Mouse (Mus musculus) embryonic facial prominence, embryonic 12.5 days (tissue): Measurements from ENCODE around the gene Btbd9. TPM values are rescaled to one million over a fixed set of nuclear protein-coding genes. Genes with fewer than 3 reads are reported as not detected.
"Not testable (repeated sequence)": the region's sequence is repeated elsewhere in the genome, so short reads cannot be mapped to it uniquely, and the experiment has no call there.

ENCODE experiments used
- ATAC-seq: fragments of 200-750 bp; cut with Nextera tagmentation; 2 replicates; pipeline ENCODE4 v1.8.0; 2017; ENCODE audit not compliant: insufficient number of reproducible peaks, insufficient read depth, low FRiP score, low TSS enrichment
- H3K27ac ChIP-seq: fragments of 300-500 bp; sonication (generic); 2 replicates; pipeline ENCODE4 v1.5.1; 2016; ENCODE audit warnings: mild to moderate bottlenecking
- H3K27me3 ChIP-seq: fragments of 300-500 bp; sonication (generic); 2 replicates; pipeline ENCODE4 v1.6.1; 2016; ENCODE audit warnings: mild to moderate bottlenecking, moderate library complexity
- H3K36me3 ChIP-seq: fragments of 300-500 bp; sonication (generic); 2 replicates; pipeline ENCODE4 v1.6.1; 2016; ENCODE audit warnings: mild to moderate bottlenecking
- H3K4me1 ChIP-seq: fragments of 300-500 bp; sonication (generic); 2 replicates; pipeline ENCODE4 v1.6.1; 2016
- H3K4me2 ChIP-seq: fragments of 300-500 bp; sonication (generic); replicated peaks from 2 replicates; pipeline ENCODE4 v1.6.1; 2016; ENCODE audit warnings: mild to moderate bottlenecking, moderate library complexity
- H3K4me3 ChIP-seq: fragments of 300-500 bp; sonication (generic); 2 replicates; pipeline ENCODE4 v1.5.1; 2016; ENCODE audit warnings: mild to moderate bottlenecking
- H3K9ac ChIP-seq: fragments of 300-500 bp; sonication (generic); 2 replicates; pipeline ENCODE4 v1.6.1; 2016; ENCODE audit warnings: mild to moderate bottlenecking, moderate library complexity
- H3K9me3 ChIP-seq: fragments of 300-500 bp; sonication (generic); 2 replicates; pipeline ENCODE4 v1.6.1; 2016; ENCODE audit warnings: mild to moderate bottlenecking, moderate library complexity
- WGBS: fragments of 180-500 bp; shearing (Covaris S2); methylation state at CpG from one replicate; pipeline ENCODE4 v1.1.7; 2016; 5-methylcytosine and 5-hydroxymethylcytosine counted together
- polyA plus RNA-seq: library from polyadenylated mRNA; unstranded; fragments of >200 nt; fragmentation: Nextera tagmentation; extraction: Ambion mirVana; gene quantifications from 2 replicates; pipeline ENCODE4 v1.2.1, GENCODE M21; 2016

Btbd9 gene
- polyA plus RNA-seq, 1 experiment from 2014 or later: 71.6 TPM

- 69% methylated on average over 2 of the region's 2 CpGs for WGBS
- H3K9ac ChIP-seq, ATAC-seq, H3K36me3 ChIP-seq, H3K4me3 ChIP-seq, H3K27ac ChIP-seq, H3K27me3 ChIP-seq, H3K4me1 ChIP-seq, H3K4me2 ChIP-seq, H3K9me3 ChIP-seq: not testable (repeated sequence)
These were observed 57.1 kb downstream of the Btbd9 start for GRCm38 (mm10) chr17:30519172-30519512.

- H3K9me3 ChIP-seq: no peaks in the 10 kb centered on the region
- ATAC-seq: no peak
- WGBS: 80% methylated on average over 8 of the region's 8 CpGs
- no peaks in the 10 kb centered on the region for H3K27me3 ChIP-seq
- peaks cover 8% of the 10 kb centered on the region; the same call in 1 of the 2 replicates for H3K36me3 ChIP-seq
- H3K4me1 ChIP-seq: no peaks in the 10 kb centered on the region
- no peak overlapping the region for H3K9ac ChIP-seq
- H3K4me2 ChIP-seq: no peak overlapping the region
- H3K27ac ChIP-seq: no peak overlapping the region
- H3K4me3 ChIP-seq: no peak overlapping the region
These were observed 57.7 kb downstream of the Btbd9 start for GRCm38 (mm10) chr17:30518431-30519171.

GRCm38 (mm10) chr17:30516580-30517340 lies 59.5 kb downstream of the Btbd9 start:
- Histone ChIP-seq H3K4me3 (no peak overlapping the region), H3K4me1 (no peaks in the 10 kb centered on the region), H3K9ac (no peak overlapping the region), H3K27ac (no peak overlapping the region), H3K4me2 (no peak overlapping the region), H3K9me3 (no peaks in the 10 kb centered on the region), H3K27me3 (no peaks in the 10 kb centered on the region), H3K36me3 (peaks cover 8% of the 10 kb centered on the region; the same call in 1 of the 2 replicates)
- no peak for ATAC-seq
- WGBS: 93% methylated on average over 10 of the region's 10 CpGs

GRCm38 (mm10) chr17:30515401-30515800 lies 60.9 kb downstream of the Btbd9 start:
- no peaks in the 10 kb centered on the region for H3K4me1 ChIP-seq
- H3K4me2 ChIP-seq: no peak overlapping the region
- ATAC-seq: no peak
- H3K4me3 ChIP-seq: no peak overlapping the region
- no peaks in the 10 kb centered on the region for H3K27me3 ChIP-seq
- no peaks in the 10 kb centered on the region for H3K9me3 ChIP-seq
- H3K9ac ChIP-seq: no peak overlapping the region
- peaks cover 8% of the 10 kb centered on the region; the same call in 1 of the 2 replicates for H3K36me3 ChIP-seq
- WGBS: 92% methylated on average over 8 of the region's 8 CpGs
- H3K27ac ChIP-seq: no peak overlapping the region; the same call in 1 of the 2 replicates

- H3K27me3 ChIP-seq: no peaks in the 10 kb centered on the region
These were observed 63.3 kb downstream of the Btbd9 start for GRCm38 (mm10) chr17:30513034-30513433.

GRCm38 (mm10) chr17:30512531-30512930 lies 63.8 kb downstream of the Btbd9 start:
- no peak overlapping the region for H3K4me3 ChIP-seq
- H3K4me2 ChIP-seq: no peak overlapping the region
- ATAC-seq: no peak
- H3K27me3 ChIP-seq: no peaks in the 10 kb centered on the region
- no peak overlapping the region for H3K9ac ChIP-seq
- no peak overlapping the region for H3K27ac ChIP-seq
- WGBS: 87% methylated on average over 7 of the region's 7 CpGs
- H3K4me1 ChIP-seq: no peaks in the 10 kb centered on the region
- H3K36me3 ChIP-seq: peaks cover 8% of the 10 kb centered on the region; the same call in 1 of the 2 replicates
- H3K9me3 ChIP-seq: no peaks in the 10 kb centered on the region

More at GRCm38 (mm10) chr17:30513034-30513433, 63.3 kb downstream of the Btbd9 start:
- H3K9ac ChIP-seq: no peak overlapping the region
- no peak for ATAC-seq
- 95% methylated on average over 9 of the region's 9 CpGs for WGBS
- H3K4me2 ChIP-seq: no peak overlapping the region
- no peaks in the 10 kb centered on the region for H3K4me1 ChIP-seq
- H3K9me3 ChIP-seq: no peaks in the 10 kb centered on the region
- peaks cover 8% of the 10 kb centered on the region; the same call in 1 of the 2 replicates for H3K36me3 ChIP-seq
- H3K27ac ChIP-seq: no peak overlapping the region
- no peak overlapping the region for H3K4me3 ChIP-seq

GRCm38 (mm10) chr17:30512007-30512406 lies 64.3 kb downstream of the Btbd9 start:
- Histone ChIP-seq H3K36me3 (peaks cover 8% of the 10 kb centered on the region; the same call in 1 of the 2 replicates), H3K4me1 (peaks cover 4% of the 10 kb centered on the region; the same call in 1 of the 2 replicates), H3K4me2 (no peak overlapping the region), H3K27ac (no peak overlapping the region), H3K9me3 (no peaks in the 10 kb centered on the region), H3K9ac (no peak overlapping the region), H3K27me3 (no peaks in the 10 kb centered on the region), H3K4me3 (no peak overlapping the region)
- no peak for ATAC-seq
- WGBS: 70% methylated on average over 4 of the region's 4 CpGs

GRCm38 (mm10) chr17:30511399-30511798 lies 64.9 kb downstream of the Btbd9 start:
- no peaks in the 10 kb centered on the region for H3K9me3 ChIP-seq
- WGBS: 73% methylated on average over 6 of the region's 6 CpGs

GRCm38 (mm10) chr17:30510171-30510570 lies 66.1 kb downstream of the Btbd9 start:
- Histone ChIP-seq H3K27ac (no peak overlapping the region), H3K36me3 (no peaks in the 10 kb centered on the region), H3K4me3 (no peak overlapping the region), H3K9ac (no peak overlapping the region), H3K27me3 (no peaks in the 10 kb centered on the region), H3K9me3 (no peaks in the 10 kb centered on the region), H3K4me2 (no peak overlapping the region), H3K4me1 (peaks cover 4% of the 10 kb centered on the region; the same call in 1 of the 2 replicates)
- WGBS: 73% methylated on average over 6 of the region's 6 CpGs
- ATAC-seq: no peak

More at GRCm38 (mm10) chr17:30511399-30511798, 64.9 kb downstream of the Btbd9 start:
- no peak for ATAC-seq
- Histone ChIP-seq H3K9ac (no peak overlapping the region), H3K4me3 (no peak overlapping the region), H3K27ac (no peak overlapping the region), H3K4me1 (peaks cover 4% of the 10 kb centered on the region; the same call in 1 of the 2 replicates), H3K27me3 (no peaks in the 10 kb centered on the region), H3K36me3 (peaks cover 4% of the 10 kb centered on the region; the same call in 1 of the 2 replicates), H3K4me2 (no peak overlapping the region)

GRCm38 (mm10) chr17:30509646-30510045 lies 66.6 kb downstream of the Btbd9 start:
- Histone ChIP-seq H3K36me3 (0 out of 2 replicates have a peak, but pooled peaks cover under 1% of the 10 kb centered on the region), H3K9ac (no peak overlapping the region), H3K27me3 (no peaks in the 10 kb centered on the region), H3K27ac (no peak overlapping the region), H3K4me3 (no peak overlapping the region), H3K4me1 (peaks cover 4% of the 10 kb centered on the region; the same call in 1 of the 2 replicates), H3K4me2 (no peak overlapping the region), H3K9me3 (no peaks in the 10 kb centered on the region)
- ATAC-seq: no peak
- 94% methylated on average over 6 of the region's 6 CpGs for WGBS

GRCm38 (mm10) chr17:30507636-30508576 lies 68.4 kb downstream of the Btbd9 start:
- no peaks in the 10 kb centered on the region for H3K9me3 ChIP-seq
- H3K36me3 ChIP-seq: 0 out of 2 replicates have a peak, but pooled peaks cover 3% of the 10 kb centered on the region
- H3K27ac ChIP-seq: no peak overlapping the region
- no peak for ATAC-seq
- no peak overlapping the region for H3K4me2 ChIP-seq
- WGBS: 77% methylated on average over 9 of the region's 9 CpGs
- no peaks in the 10 kb centered on the region for H3K27me3 ChIP-seq
- peaks cover 4% of the 10 kb centered on the region; the same call in 1 of the 2 replicates for H3K4me1 ChIP-seq
- H3K9ac ChIP-seq: no peak overlapping the region
- no peak overlapping the region for H3K4me3 ChIP-seq
